Mouse (Mus musculus) small intestine, adult 2 months (tissue): ENCODE measurements around the gene Gm2310.

ENCODE experiments used
- CTCF ChIP-seq: fragments of 200-500 bp; IDR thresholded peaks from 2 replicates; pipeline ENCODE4 v1.5.1; 2012; ENCODE audit warnings: low read depth, mild to moderate bottlenecking, control low read depth, inconsistent platforms, low read length, moderate library complexity, mixed read lengths; ENCODE audit not compliant: insufficient replicate concordance, insufficient read length; ENCODE audit errors: extremely low read depth
- POLR2A ChIP-seq: fragments of 200-500 bp; IDR thresholded peaks from 2 replicates; pipeline ENCODE4 v1.6.1; 2012; ENCODE audit warnings: low read depth, mild to moderate bottlenecking, control low read depth, inconsistent platforms, low read length, moderate library complexity

- TF ChIP-seq POLR2A (no peak), CTCF (no peak)
Observed at GRCm38 (mm10) chr15:8565416-8565815, 45.7 kb upstream of the Gm2310 start.
